Mouse (Mus musculus) neural tube, embryonic 11.5 days (tissue): Measurements from ENCODE around the gene Pfdn2. TPM values are rescaled to one million over a fixed set of nuclear protein-coding genes. Genes with fewer than 3 reads are reported as not detected.
A peak's percentile ranks its signal among the peaks of the same experiment; 100 is the strongest.
"Not testable (repeated sequence)": the region's sequence is repeated elsewhere in the genome, so short reads cannot be mapped to it uniquely, and the experiment has no call there.

Source experiments
- ATAC-seq: fragments of 200-750 bp; cut with Nextera tagmentation; 2 replicates; pipeline ENCODE4 v1.8.0; 2017; ENCODE audit warnings: moderate number of reproducible peaks, mild to moderate bottlenecking, moderate TSS enrichment, moderate library complexity; ENCODE audit not compliant: insufficient read depth, low FRiP score, low TSS enrichment
- DNase-seq: peaks from one replicate; pipeline ENCODE4 v3.0.0-alpha.2; 2015; ENCODE audit warnings: low spot score
- H3K27ac ChIP-seq: fragments of 300-500 bp; sonication (generic); 2 replicates; pipeline ENCODE4 v1.5.1; 2014; ENCODE audit warnings: low read depth, mild to moderate bottlenecking, low read length
- H3K27me3 ChIP-seq: fragments of 300-500 bp; sonication (generic); 2 replicates; pipeline ENCODE4 v1.6.1; 2014; ENCODE audit warnings: mild to moderate bottlenecking, low read length, mixed read lengths; ENCODE audit not compliant: control insufficient read depth, insufficient read depth
- H3K36me3 ChIP-seq: fragments of 300-500 bp; sonication (generic); 2 replicates; pipeline ENCODE4 v1.6.1; 2014; ENCODE audit warnings: mild to moderate bottlenecking, low read length, moderate library complexity, mixed read lengths; ENCODE audit not compliant: control insufficient read depth, insufficient read depth
- H3K4me1 ChIP-seq: fragments of 300-500 bp; sonication (generic); 2 replicates; pipeline ENCODE4 v1.6.1; 2014; ENCODE audit warnings: low read length, mixed read lengths; ENCODE audit not compliant: control insufficient read depth, insufficient read depth
- H3K4me2 ChIP-seq: fragments of 300-500 bp; sonication (generic); 2 replicates; pipeline ENCODE4 v1.6.1; 2014; ENCODE audit warnings: low read depth, mild to moderate bottlenecking, moderate library complexity
- H3K4me3 ChIP-seq: fragments of 300-500 bp; sonication (generic); 2 replicates; pipeline ENCODE4 v1.5.1; 2014; ENCODE audit warnings: low read depth, low read length
- H3K9ac ChIP-seq: fragments of 300-500 bp; sonication (generic); 2 replicates; pipeline ENCODE4 v1.6.1; 2014; ENCODE audit warnings: mild to moderate bottlenecking, low read length
- H3K9me3 ChIP-seq: fragments of 300-500 bp; sonication (generic); 2 replicates; pipeline ENCODE4 v1.6.1; 2016; ENCODE audit warnings: low read length; ENCODE audit not compliant: control insufficient read depth
- WGBS: fragments of 180-500 bp; shearing (Covaris S2); extraction: QIAGEN DNeasy Blood & Tissue Kit; methylation state at CpG from one replicate; pipeline ENCODE4 v1.1.7; 2014; 5-methylcytosine and 5-hydroxymethylcytosine counted together
- polyA plus RNA-seq: library from polyadenylated mRNA; unstranded; fragments of >200 nt; fragmentation: Nextera tagmentation; extraction: Ambion mirVana; gene quantifications from 2 replicates; pipeline ENCODE4 v1.2.1, GENCODE M21; 2014

Gene Pfdn2
- polyA plus RNA-seq, result 61.2 and 68.0 TPM in 2 replicates

GRCm38 (mm10) chr1:171345225-171346094 lies at the start of gene Pfdn2, which contains the start of gene Nit1:
TSS of gene Pfdn2 (plus strand) at chr1:171345670.
TSS of gene Nit1 (minus strand) at chr1:171345646.
- H3K27me3 ChIP-seq, result no peaks in the 10 kb centered on the region
- peak within 1 kb of the TSS; percentile 79 for H3K4me2 ChIP-seq
- H3K9ac ChIP-seq, result peak within 1 kb of the TSS; percentile 76
- H3K4me1 ChIP-seq, result peaks cover 6% of the 10 kb centered on the region; the same call in 1 of the 2 replicates
- H3K36me3 ChIP-seq, result peaks cover 3% of the 10 kb centered on the region; the same call in 1 of the 2 replicates
- peak within 1 kb of the TSS; percentile 73 for H3K4me3 ChIP-seq
- no peaks in the 10 kb centered on the region for H3K9me3 ChIP-seq
- peak; percentile 89 for ATAC-seq
- peak; percentile 95 for DNase-seq
- WGBS, result 2% methylated on average over 52 of the region's 53 CpGs
- H3K27ac ChIP-seq, result no peak within 1 kb of the TSS

DNA sequence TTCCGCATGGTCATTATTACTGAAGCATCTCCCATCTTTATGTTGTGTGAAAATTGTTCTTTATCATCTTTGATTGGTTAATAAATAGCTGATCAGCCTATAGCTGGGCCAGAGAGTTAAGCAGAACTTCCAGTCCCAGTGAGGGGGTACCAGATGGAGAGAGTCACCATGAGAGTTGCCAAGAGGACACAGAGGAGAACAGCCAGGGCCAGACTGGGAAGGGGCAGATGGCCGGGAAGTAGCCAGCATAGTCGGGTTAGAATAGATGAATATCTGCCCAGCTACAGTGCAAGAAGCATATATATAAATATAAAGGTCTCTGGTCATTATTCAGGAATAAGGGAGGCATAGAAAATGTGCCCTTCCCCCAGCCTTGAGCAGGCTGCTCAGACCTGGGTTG lies 47.2 kb upstream of the Pfdn2 start:
- no peaks in the 10 kb centered on the region for H3K27me3 ChIP-seq
- H3K4me3 ChIP-seq, result no peak overlapping the region
- H3K4me1 ChIP-seq, result peaks cover 6% of the 10 kb centered on the region
- H3K9me3 ChIP-seq, result no peaks in the 10 kb centered on the region
- no peak overlapping the region for H3K9ac ChIP-seq
- H3K36me3 ChIP-seq, result no peaks in the 10 kb centered on the region
- H3K4me2 ChIP-seq, result no peak overlapping the region
- ATAC-seq (no peak), DNase-seq (no peak)
- WGBS, result 65% methylated on average over 3 of the region's 3 CpGs
- H3K27ac ChIP-seq, result no peak overlapping the region

- not testable (repeated sequence) for H3K4me3 ChIP-seq, H3K36me3 ChIP-seq, DNase-seq, H3K9ac ChIP-seq, H3K4me2 ChIP-seq, H3K27ac ChIP-seq, H3K4me1 ChIP-seq, ATAC-seq, H3K27me3 ChIP-seq, H3K9me3 ChIP-seq
- WGBS, result 73% methylated on average over 5 of the region's 5 CpGs
These were observed 39.3 kb upstream of the Pfdn2 start for GRCm38 (mm10) chr1:171306157-171306556.

- H3K9me3 ChIP-seq, result no peaks in the 10 kb centered on the region
- no peak overlapping the region for H3K27ac ChIP-seq
- 83% methylated on average over 2 of the region's 2 CpGs for WGBS
- no peak overlapping the region for H3K9ac ChIP-seq
- no peak overlapping the region for H3K4me3 ChIP-seq
- no peaks in the 10 kb centered on the region for H3K27me3 ChIP-seq
- ATAC-seq, result no peak
- no peak overlapping the region for H3K4me2 ChIP-seq
- no peaks in the 10 kb centered on the region for H3K36me3 ChIP-seq
- no peak for DNase-seq
- H3K4me1 ChIP-seq, result no peaks in the 10 kb centered on the region
These were observed 36.1 kb upstream of the Pfdn2 start for GRCm38 (mm10) chr1:171309321-171309720.

- ATAC-seq (no peak), DNase-seq (no peak)
- Histone ChIP-seq H3K27ac (no peak overlapping the region), H3K36me3 (no peaks in the 10 kb centered on the region), H3K4me1 (no peaks in the 10 kb centered on the region), H3K4me2 (no peak overlapping the region), H3K9ac (no peak overlapping the region), H3K4me3 (no peak overlapping the region), H3K9me3 (no peaks in the 10 kb centered on the region), H3K27me3 (no peaks in the 10 kb centered on the region)
- WGBS, result 13% methylated on average over 7 of the region's 7 CpGs
These were observed 25.7 kb upstream of the Pfdn2 start for GRCm38 (mm10) chr1:171319748-171320147.

DNA sequence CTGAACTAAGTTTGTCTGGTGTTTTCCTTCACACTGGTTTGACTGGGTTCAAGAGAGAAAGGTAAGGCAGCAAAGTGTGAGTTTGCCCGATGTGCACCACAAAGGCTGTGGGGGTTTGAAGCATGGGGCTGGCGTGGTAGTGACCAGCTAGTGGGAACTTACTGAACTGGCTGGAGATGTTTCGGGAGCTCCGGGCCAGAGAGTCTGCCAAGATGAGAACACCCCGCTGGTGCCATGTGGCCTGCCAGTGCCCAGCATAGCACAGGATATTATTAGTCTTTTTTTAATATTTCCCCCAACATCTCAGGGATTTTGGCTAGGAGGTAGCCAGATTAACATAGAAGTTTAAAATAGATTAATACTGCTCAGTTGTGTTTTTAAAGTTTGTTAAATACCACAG lies 25.3 kb upstream of the Pfdn2 start:
- H3K4me1 ChIP-seq, result no peaks in the 10 kb centered on the region
- H3K4me2 ChIP-seq, result no peak overlapping the region
- no peak overlapping the region for H3K27ac ChIP-seq
- H3K36me3 ChIP-seq, result no peaks in the 10 kb centered on the region
- H3K27me3 ChIP-seq, result no peaks in the 10 kb centered on the region
- no peak overlapping the region for H3K9ac ChIP-seq
- DNase-seq, result no peak
- H3K4me3 ChIP-seq, result no peak overlapping the region
- no peak for ATAC-seq
- no peaks in the 10 kb centered on the region for H3K9me3 ChIP-seq
- WGBS, result 15% methylated on average over 5 of the region's 5 CpGs

- no peaks in the 10 kb centered on the region for H3K36me3 ChIP-seq
- no peak overlapping the region for H3K4me3 ChIP-seq
- H3K27me3 ChIP-seq, result no peaks in the 10 kb centered on the region
- H3K27ac ChIP-seq, result no peak overlapping the region
- DNase-seq (peak; percentile 18), ATAC-seq (no peak)
- H3K9me3 ChIP-seq, result no peaks in the 10 kb centered on the region
- no peak overlapping the region for H3K9ac ChIP-seq
- H3K4me1 ChIP-seq, result no peaks in the 10 kb centered on the region
- H3K4me2 ChIP-seq, result no peak overlapping the region
These were observed 24.1 kb upstream of the Pfdn2 start for GRCm38 (mm10) chr1:171321415-171321814.

DNA sequence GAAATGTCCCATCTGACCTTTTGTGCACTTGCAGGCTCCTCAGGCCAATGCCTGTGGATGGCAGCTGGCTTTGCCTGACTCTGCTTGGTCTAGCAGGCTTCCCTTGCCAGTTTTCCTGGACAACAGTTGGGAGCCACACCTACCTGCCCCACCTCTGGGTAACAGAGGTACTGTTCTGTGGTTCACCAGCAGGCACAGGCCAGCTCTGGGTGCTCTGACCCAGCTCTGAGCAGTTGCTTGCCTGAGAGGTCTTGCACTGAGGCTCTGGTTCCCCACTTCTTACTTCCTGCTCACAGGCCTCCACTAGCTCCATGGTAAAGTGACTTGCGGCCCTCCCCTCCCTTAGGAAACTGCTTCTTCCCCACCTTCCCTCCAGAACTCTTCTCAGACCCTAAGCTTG lies 23.5 kb upstream of the Pfdn2 start:
- no peak overlapping the region for H3K4me2 ChIP-seq
- no peak for DNase-seq
- H3K9ac ChIP-seq, result no peak overlapping the region
- peak; percentile 41; the same call in 1 of the 2 replicates for ATAC-seq
- WGBS, result 91% methylated on average over 1 of the region's 1 CpGs
- H3K9me3 ChIP-seq, result no peaks in the 10 kb centered on the region
- H3K27ac ChIP-seq, result no peak overlapping the region
- H3K4me3 ChIP-seq, result no peak overlapping the region
- no peaks in the 10 kb centered on the region for H3K27me3 ChIP-seq
- H3K4me1 ChIP-seq, result no peaks in the 10 kb centered on the region
- H3K36me3 ChIP-seq, result no peaks in the 10 kb centered on the region

DNA sequence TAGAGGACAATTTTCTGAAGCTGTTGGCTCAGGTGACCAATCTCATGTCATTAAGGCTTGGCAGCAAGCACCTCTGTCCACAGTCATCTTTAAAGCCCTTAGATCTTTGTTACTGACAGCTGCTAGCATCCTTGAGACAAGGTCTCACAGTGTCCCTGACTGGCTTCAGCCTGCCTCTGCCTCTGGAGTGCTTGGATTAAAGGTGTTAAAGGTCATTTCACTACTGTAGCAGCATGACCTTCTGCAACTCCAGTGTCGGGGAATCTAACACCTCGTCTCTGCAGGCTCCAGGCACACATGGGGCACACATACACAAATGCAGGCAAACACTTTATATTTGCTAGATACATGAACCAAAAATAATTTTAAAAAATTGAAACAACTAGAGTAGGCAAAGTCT lies 19.9 kb upstream of the Pfdn2 start:
- no peaks in the 10 kb centered on the region for H3K36me3 ChIP-seq
- H3K9ac ChIP-seq, result no peak overlapping the region
- no peaks in the 10 kb centered on the region for H3K9me3 ChIP-seq
- peaks cover 7% of the 10 kb centered on the region for H3K4me1 ChIP-seq
- H3K4me2 ChIP-seq, result no peak overlapping the region
- ATAC-seq (no peak), DNase-seq (no peak)
- H3K4me3 ChIP-seq, result no peak overlapping the region
- no peaks in the 10 kb centered on the region for H3K27me3 ChIP-seq
- WGBS, result 85% methylated on average over 2 of the region's 2 CpGs
- H3K27ac ChIP-seq, result no peak overlapping the region
